Mouse (Mus musculus) common myeloid progenitor, adult 5-6 weeks (primary cell): ENCODE measurements around the gene Gpr89. TPM values are rescaled to one million over a fixed set of nuclear protein-coding genes. Genes with fewer than 3 reads are reported as not detected.

ENCODE experiments used
- ATAC-seq: replicated peaks from 2 replicates; pipeline ENCODE4 v1.8.0; 2016; ENCODE audit warnings: low read depth, mild to moderate bottlenecking, moderate TSS enrichment, inconsistent platforms; ENCODE audit not compliant: poor library complexity, severe bottlenecking
- total RNA-seq: library from RNA; stranded (forward); fragments of 200-1000, 187-1606 nt; gene quantifications from 2 replicates; pipeline ENCODE4 v1.2.3, GENCODE M21; 2017

Gene Gpr89
- total RNA-seq, 1 experiment from 2014 or later, result 29.1 TPM

DNA sequence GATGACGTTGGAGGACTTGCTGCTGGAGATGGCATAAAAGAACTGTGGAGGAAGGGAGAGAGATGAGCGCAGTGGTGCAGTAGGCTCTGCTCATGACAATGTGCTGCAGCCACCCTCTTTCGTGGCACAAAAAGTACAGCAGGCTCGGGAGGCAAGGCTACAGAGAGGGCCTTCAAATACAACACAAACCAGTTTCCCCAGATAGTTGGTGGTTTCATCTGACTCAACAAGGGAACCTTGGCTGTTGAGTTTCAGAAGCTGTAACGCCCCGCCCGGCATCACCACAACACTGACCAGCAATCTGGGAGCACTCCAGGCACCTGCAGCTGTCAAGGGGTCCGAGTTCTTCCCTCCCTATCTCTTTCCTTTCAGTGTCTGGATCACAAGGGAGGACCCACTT is 32.6 kb downstream of the Gpr89 start:
- no peak for ATAC-seq

DNA sequence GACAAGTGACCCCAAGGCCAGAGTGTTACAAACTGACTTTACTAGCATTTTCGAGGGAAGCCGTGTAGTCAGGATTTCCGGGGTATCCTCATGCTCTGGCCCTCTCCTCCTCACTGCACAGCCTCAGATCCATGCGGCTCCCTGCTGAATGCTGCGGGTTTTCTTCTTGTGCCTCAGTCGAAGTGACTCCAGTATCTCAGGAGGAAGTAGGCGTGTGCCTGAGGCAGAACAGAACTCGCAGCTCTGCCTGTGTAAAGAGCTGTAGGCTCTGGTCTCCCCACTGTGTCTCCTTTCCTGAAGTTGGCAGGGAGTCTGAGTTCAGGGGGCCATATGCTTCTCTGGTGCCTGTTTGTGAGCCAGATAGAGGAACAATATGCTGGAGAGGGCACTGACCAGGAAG is 34.1 kb downstream of the Gpr89 start:
- no peak for ATAC-seq

GRCm38 (mm10) chr3:96870270-96870669 is 34.9 kb downstream of the Gpr89 start:
- no peak for ATAC-seq

DNA sequence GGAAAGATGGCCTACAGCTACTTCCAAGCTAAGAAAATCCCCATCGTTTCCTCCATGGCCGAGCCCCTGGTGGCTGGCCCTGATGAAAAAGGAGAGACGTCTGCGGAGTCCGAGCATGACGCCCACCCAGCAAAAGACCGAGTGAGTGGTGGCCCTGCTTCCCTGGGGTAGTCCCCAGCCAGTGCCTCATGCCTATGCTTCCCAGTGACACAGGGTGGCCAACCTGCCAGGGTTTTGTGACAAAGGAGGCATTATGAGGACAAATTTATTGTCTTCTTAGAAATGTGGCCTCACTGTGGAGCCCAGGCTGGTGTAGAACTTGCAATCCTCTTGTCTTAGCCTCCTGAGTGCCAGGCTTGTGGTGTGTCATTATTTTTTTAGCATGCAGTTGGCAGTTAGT is 36.1 kb downstream of the Gpr89 start:
- no peak for ATAC-seq

- no peak for ATAC-seq
Observed at GRCm38 (mm10) chr3:96868566-96868965, 36.6 kb downstream of the Gpr89 start.

- ATAC-seq, result no peak
Observed at GRCm38 (mm10) chr3:96867863-96868262, 37.3 kb downstream of the Gpr89 start.

DNA sequence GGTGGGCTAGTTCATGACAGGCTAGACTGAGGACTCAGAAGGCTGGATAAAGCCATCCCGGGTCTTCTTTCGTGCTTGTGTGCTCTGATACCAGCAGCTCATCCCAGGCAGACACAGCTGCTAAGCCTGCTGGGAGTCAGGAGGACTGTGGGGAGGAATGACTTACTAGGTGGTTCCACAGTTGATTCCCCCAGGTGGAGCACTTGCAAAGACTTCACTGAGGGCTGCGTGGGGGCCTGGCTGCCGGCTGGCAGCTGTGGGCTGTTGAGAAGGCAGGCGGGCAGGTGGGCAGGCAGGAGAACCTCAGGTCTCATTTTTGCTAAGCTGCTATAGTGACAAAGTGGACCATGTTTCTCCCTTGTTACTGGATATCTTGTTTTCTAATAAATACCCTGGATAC is 44.6 kb downstream of the Gpr89 start:
- ATAC-seq, result no peak

- no peak for ATAC-seq
Observed at GRCm38 (mm10) chr3:96855833-96856232, 49.3 kb downstream of the Gpr89 start.

GRCm38 (mm10) chr3:96854376-96854775 is 50.8 kb downstream of the Gpr89 start:
- ATAC-seq, result no peak

GRCm38 (mm10) chr3:96852561-96852960 is 52.6 kb downstream of the Gpr89 start:
- no peak for ATAC-seq

DNA sequence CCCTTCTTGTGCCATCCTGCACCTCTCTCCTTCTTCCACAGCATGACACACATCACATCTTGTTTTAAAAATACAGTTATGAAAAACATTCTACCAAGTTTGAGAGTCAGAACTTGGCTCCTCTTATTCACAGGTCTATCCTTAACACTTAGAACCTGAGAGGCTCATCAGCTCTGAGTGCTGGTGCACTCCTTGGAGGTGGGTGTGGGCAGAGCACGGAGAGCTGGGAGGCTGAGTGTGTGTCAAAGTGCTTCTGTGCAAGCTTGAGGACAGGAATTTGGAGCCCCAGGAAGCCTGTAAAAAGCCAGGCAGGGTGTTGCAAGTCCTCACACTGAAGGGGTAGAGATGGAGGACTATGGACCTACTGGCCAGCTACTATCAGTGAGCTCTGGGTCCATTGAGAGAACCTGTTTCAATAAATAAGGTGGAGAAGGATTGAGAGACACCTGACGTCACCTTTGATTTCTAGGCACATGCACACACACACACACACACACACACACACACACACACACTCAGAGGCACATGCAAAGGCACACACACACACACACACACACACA is 55.9 kb downstream of the Gpr89 start:
- ATAC-seq, result no peak

- no peak for ATAC-seq
Observed at GRCm38 (mm10) chr3:96848470-96848869, 56.7 kb downstream of the Gpr89 start.

DNA sequence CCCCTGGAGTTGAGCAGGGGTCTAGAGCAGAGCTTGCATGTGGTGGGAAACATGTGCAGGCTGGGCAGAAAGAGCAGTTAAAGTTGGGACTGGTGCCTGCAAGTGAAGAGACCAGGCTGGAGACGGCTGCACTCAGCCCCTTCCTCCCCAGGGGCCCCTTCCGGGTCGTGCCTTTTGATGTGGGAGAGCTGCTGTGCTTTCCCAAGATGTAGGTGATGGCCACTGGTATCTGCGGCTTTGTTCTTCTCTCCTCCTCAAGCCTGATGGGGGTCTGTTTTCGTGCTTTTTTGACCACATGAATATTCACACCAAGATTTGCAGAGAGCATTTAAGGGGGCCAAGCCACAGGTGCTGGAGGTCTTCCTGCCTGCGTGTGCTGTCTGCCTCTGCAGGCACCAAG is 57.5 kb downstream of the Gpr89 start:
- no peak for ATAC-seq

- no peak for ATAC-seq
Observed at GRCm38 (mm10) chr3:96846985-96847384, 58.2 kb downstream of the Gpr89 start.

GRCm38 (mm10) chr3:96845806-96846205 is 59.3 kb downstream of the Gpr89 start:
- no peak for ATAC-seq

GRCm38 (mm10) chr3:96845191-96845590 is 60.0 kb downstream of the Gpr89 start:
- ATAC-seq, result no peak

DNA sequence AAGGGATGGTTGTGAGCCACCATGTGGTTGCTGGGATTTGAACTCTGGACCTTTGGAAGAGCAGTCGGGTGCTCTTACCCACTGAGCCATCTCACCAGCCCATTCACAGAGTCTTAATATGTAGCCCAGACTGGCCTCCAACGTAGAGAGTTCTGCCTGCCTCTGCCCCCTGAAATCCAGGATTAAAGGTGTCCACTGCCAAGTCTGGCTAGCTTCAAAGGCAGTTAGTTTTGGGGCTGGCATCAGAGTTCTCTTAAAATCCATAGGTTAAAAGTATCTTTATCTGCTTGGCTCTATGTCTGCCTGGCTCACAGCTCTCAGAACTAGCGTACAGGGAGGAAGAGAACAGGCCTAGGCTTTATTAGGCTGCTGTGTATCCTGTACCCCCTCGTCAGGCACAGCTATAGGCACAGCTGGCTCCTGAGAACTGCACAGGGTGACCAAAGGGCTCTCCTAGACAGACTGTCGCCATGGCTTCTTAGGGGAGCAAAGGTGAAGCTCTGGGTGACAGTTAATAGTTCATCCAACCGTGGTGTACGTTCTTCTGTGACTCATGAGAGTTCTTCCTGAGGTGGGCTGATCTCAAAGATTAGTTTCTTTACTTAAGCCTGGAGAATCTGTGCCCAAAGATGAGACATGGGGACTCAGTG is 66.0 kb downstream of the Gpr89 start:
- ATAC-seq, result no peak

- no peak for ATAC-seq
Observed at GRCm38 (mm10) chr3:96836414-96836813, 68.7 kb downstream of the Gpr89 start.

DNA sequence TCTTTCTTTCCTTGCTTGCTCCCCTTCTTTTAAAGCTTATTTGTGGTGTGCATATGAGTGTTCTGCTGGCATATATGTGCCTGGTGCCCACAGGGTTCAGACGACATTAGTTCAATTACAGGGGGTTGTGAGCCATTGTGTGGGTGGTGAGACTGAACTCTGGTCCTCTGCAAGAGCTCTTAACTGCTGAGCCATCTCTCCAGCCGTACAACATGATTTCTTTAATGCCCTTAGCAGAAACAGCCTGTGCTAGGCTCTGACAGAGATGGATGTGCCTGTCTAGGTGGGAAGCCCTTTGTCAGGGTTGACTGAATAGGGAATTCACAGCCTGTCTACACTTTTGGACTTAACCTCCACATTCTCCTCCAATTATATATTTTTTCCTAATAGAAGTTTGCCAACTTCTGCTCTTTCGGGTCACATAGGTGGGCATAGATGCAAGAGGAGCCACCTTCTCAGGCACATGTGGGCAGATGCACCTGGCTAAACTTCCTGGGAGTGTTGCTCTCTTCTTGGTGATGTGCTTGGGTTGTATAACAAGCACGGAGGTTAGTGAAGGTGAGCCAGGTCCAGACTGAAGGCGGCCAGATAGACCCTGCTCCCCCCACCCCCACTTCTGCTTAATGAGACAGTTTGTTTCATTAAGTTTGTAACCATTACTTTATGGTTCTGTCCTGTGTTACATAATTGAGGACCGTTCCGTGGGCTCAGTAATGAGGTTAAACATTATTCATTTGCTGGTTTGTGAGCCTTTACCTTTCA is 70.4 kb downstream of the Gpr89 start:
- no peak for ATAC-seq

GRCm38 (mm10) chr3:96832930-96833329 is 72.2 kb downstream of the Gpr89 start:
- ATAC-seq, result no peak

DNA sequence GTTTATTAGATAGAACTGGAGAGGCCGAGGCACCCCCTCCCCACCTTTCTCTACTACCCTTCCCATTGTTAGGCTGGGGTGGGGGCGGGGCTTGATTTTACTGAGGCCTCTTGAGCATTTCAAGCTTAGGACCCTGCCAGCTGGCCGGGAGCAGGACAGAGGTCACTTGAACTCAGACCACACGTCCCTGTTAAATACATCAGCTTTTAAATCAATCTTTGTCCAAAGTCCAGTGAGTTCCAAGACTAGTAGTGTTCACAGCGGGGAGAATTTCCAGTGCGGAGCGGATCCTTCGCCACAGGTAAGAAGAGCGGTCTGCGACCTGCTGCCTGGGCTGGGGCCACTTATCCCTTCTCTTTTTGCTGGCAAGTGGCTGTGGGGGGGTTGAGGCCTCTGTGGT is 75.3 kb downstream of the Gpr89 start:
- ATAC-seq, result no peak

DNA sequence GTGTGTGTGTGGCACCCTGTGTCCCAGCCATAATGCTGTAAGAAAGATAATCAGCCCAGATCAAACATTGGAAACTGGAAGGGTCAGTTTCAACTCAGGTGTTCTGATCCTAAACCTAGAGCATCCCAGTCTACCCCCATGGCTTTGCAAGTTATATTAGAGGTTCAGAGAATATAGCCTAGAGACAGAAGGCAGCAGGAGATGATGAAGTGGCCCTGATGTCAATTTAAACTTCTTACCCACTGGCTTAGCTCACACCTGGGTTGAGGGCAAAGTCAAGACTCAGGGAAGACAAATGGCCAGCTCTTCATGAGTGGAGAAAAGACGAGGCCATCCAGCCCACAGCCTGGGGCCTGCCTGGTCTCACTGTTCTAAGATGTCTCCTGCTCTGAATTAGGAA is 76.2 kb downstream of the Gpr89 start, which contains the start of the genes Pdzk1 and Cd160:
Pdzk1 (plus strand) TSS at position 301 of the 400 bp plus-strand sequence.
Cd160 (minus strand) TSS at position 368 of the 400 bp plus-strand sequence.
- no peak for ATAC-seq
